Mouse (Mus musculus): ENCODE measurements around the gene Shroom3.

Shroom3 gene

DNA sequence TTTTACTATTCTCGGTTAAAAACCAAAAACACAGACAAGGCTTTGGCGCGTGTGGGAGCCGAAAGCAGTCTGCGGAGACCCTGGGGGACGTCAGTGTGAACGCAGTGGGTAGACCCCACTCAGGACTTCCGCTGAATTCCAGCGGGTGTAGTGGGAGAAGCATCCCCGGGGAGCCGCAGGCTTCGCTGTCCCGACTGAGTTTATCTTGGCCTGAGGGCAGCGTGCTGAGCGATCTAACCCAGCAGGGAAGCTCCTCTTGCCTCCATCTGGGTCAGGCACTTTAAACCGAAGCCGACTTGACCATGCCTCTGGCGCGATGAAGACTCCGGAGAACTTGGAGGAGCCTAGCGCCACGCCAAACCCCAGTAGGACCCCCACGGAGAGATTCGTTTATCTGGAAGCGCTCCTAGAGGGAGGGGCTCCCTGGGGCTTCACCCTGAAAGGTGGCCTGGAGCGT is at the start of gene Shroom3:
Gene Shroom3, plus strand, starts transcription at position 85 of the 457 bp plus-strand sequence.
- no peak for DNase-seq (ENCODE audit: low spot score in 2 of 2)

DNA sequence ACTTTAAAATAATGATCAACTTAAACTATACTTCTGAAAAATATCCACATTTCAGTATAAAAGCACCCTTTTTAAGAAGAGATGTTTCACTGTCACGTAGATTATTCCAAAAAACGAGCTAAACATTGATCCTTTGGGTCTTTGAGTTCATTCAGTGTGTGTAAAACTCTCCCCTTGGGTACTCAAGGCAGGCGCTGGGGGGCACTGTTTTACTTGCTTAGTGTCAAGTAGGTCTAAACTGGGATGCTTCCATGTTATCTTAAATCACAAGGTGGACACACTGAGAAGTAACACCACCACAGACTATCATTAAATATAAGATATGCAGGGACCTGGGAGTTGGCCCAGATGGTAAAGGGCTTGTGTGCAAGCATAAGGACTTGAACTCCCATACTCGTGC is 49.7 kb upstream of the Shroom3 start:
- no peak for DNase-seq (ENCODE audit: low spot score in 2 of 2)

DNA sequence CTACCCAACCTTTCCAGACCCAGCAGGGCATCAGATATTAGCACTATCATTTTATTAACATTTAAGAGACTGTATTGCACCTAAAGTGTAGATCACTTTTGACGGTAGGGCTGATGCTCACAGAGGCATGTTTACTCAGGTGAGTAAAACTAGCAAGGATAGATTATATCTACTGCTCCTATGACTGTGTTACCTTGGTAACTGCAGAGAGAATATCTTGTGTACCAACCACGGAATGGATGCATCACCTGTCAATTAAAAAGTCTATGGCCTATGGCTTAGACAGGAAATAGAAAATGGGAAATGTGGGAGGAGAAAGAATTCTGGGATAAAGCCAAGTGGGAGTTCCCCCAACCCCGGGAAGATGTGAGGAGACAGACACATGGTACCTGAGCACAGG is 48.3 kb upstream of the Shroom3 start:
- DNase-seq (ENCODE audit: low spot score in 2 of 2), result no peak

DNA sequence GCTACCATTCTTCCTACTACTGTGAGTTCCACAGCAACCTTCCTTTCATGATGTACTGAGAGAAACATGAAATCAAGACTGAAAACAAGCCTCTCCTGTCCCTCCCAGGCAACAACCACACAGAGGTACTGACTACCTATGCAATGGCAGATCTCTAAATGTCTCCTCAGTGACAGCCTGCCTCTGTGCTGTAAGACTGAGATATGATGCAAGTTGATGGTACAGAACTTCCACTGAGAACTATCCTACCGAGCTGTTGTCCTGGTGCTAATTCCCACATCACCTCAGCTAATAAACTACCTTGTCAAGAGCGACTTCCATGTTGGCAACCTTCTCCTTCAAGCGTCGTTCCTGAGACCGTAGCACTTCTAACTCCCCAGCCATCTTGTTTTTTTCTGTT is 47.3 kb upstream of the Shroom3 start:
- no peak for DNase-seq (ENCODE audit: low spot score in 2 of 2)

DNA sequence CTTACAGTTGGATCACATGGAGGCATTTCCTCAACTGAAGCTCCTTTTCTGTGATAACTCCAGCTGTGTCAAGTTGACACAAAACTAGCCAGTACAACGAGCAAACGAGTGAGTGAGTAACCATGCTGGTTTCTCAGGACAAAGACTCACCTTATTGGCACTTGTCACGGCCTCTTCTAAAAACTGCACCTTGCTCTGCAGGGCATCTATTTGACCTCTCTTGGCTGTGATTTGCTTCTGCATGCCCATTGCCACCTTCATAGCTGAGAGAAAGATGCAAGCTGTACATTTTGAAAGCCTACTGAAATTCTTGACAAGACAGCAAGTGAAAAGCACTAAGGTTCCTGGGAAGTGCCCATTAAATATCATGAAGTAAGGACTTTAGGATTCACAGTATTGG is 42.4 kb upstream of the Shroom3 start:
- no peak for DNase-seq (ENCODE audit: low spot score in 2 of 2)

DNA sequence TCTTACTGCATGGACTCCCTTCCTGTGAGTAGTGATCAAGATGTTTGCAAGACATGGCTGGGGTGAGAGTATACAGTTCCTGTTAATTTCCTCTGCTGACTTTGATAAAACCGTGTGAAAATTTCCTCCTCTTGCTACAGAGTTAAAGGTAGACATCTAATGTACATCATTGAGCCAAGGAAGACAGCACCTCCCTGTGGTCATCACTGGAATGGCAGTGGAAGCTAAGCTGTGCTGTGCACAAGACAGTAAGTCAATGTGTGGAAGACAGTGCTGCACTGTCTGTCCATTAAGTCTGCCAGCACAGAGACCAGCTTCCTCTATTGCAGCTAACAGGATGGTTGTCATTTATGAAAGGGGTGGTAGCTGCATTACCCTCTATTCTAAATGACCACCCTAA is 27.0 kb upstream of the Shroom3 start:
- peak in 1 of 2 experiments; percentile 56 for DNase-seq (ENCODE audit: low spot score in 2 of 2)

DNA sequence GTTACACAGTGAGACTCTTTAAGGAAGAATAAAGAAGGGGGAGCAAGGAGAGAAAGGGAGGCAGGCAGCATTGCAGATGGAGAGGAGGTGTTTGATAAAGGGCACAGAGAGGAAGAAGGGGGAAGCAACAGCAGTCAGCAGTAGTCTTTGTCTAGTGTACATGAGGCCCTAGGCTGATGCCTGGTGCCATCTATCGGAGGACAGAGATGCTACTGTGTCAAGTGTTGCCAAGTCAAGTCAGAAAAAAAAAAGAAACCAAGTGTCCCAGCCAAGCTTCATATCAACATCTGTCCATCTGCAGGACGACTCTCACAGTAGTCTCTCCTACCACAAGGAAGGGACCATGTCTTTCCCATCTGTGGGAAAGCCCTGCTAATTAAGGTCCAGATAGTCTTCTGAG is 18.9 kb upstream of the Shroom3 start:
- no peak for DNase-seq (ENCODE audit: low spot score in 2 of 2)

DNA sequence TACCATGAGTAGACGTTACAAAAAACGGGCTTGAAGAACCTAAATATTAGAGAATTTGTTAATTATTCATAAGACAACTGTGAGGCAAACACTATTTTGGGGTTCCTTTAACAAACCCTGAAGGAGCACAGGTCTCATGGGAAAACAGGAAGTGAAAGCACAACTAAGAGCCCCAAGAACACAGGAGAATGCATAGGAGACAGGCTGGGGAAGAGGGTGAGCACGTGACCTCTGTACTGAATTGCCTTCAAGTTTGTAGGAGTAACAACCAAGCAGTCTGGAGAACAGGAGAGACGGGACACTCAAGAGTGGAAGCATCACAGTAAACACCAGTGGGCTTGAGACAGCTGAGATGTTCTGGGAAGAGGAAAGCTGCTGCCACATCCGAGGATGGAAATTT is 16.4 kb upstream of the Shroom3 start:
- DNase-seq (ENCODE audit: low spot score in 2 of 2), result no peak

DNA sequence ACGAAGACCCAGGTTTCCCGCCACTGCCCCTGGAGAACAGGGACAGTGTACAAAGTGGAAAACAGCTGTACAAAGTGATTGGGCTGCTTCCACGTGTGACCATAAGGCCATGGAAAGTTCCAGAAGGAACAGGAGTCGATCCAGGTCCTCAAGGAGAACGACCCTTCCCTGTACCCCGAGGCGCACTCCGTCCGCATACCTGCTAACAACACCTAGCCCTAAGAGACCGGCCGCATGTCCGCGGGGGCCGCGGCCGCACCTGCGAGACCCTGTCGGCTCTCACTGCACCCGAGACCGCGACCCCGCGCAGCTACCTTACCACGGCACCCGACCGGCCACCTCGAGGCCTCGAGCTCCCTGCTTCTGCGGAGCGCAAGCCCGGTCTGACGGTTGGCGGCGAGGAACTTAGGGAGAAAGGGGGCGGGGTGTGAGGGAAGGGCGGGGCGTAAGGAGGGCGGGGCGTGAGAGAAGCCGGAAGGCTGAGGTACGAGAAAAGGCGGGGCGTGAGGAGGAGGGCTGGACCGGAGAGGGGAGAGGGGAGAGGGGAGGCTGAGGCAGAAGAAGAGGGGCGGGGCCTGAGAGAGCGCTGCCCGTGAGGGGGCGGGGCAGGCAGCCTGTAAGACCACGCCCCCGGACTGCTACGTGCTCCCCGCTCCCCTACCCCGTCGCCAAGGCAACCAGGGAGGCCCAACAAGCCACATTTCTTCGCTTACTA is 8.2 kb upstream of the Shroom3 start, which contains the start of gene Ccdc158:
Gene Ccdc158, minus strand, starts transcription at position 413 of the 715 bp plus-strand sequence.
- DNase-seq (ENCODE audit: low spot score in 2 of 2), result peak; percentile 24

DNA sequence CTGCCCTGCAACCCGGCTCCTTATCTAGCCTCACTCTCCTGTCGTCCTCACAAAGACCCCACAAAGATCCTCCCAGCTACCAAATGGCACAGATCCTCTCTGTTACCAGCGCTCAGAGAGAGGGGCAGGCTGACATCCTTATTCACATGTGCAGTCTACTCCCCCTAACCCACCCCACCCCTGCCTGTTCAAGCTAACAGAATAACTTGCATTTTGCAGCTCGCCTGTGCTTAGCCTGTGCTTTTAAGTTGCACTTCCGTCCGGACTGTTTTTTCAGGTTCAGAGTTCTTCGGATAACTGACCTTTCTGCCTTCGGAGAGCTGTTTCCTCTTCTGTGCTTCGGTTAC is 7.7 kb upstream of the Shroom3 start:
- no peak for DNase-seq (ENCODE audit: low spot score in 2 of 2)

DNA sequence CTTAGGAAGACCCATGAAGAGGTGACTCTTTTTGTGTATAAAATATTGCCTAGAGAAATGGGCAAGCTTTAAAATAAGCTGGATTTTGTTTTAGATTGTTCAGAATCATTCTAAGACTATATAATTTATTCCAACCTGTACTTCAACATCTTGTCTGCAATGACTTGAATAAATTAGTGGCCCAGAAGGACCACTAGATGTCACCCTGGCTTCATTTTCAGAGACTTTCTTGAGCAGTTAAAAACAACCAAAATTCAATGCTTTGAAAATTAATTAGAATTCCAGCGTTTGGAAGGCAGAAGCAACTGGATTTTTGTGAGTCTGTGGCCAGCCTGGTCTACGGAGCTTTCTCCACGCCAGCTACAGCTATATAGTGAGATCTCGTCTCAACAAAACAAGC is 3.8 kb upstream of the Shroom3 start:
- DNase-seq (ENCODE audit: low spot score in 2 of 2), result peak in 1 of 2 experiments; percentile 27

DNA sequence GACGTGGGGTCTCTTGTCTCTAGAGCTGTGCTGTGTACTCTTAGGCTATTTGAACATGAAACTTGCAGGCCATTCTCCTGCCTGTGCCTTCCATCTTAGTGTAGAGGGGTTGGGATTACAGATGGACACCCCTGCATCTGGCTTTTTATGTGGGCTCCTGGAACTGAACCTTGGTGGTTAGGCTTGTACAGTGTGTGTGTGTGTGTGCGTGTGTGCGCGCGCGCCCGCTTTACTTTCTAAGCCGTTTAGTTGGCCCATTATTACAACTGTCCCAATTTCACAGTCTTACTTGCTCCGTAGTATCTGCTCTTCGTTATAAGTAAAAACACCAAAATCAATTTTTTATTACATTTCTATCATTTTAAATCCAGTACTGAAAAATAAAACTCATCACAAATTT is 1.4 kb upstream of the Shroom3 start:
- no peak for DNase-seq (ENCODE audit: low spot score in 2 of 2)

DNA sequence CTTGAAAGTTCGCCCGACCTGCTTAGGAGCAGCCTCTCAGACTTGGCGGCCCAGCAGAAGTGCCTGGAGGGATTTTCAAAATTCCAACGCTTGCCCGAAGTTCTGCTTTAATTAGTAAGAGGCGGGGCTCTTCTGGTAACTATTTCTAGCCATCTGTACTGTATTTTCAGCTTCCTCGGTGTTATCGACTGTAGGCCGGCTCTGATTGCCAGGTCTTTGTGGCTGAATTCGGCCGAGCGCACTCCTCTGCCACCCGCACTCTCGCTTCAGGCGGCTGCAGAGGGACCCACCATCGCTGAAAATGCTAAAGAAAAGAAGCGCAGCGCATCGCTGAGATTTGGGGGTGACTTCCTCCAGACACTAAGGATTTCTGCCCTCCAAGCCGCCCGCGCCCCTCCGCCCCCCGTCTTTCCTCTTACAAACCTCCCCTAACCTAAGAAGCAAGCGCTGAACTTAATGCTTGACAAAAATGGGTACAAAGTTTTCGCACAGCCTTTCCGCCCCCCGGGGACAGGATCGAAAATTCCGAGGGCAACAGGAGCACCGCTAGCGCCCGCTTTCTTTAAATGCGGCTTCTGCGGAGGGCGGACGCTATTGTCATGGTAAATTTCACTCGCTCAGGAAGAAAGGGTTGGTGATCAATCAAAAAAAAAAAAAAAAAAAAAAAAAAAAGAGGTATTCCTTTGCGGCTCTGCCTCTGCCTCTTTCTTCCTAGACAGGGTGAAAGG is 450 bp upstream of the Shroom3 start:
- DNase-seq (ENCODE audit: low spot score in 2 of 2), result peak in 1 of 2 experiments; percentile 18

DNA sequence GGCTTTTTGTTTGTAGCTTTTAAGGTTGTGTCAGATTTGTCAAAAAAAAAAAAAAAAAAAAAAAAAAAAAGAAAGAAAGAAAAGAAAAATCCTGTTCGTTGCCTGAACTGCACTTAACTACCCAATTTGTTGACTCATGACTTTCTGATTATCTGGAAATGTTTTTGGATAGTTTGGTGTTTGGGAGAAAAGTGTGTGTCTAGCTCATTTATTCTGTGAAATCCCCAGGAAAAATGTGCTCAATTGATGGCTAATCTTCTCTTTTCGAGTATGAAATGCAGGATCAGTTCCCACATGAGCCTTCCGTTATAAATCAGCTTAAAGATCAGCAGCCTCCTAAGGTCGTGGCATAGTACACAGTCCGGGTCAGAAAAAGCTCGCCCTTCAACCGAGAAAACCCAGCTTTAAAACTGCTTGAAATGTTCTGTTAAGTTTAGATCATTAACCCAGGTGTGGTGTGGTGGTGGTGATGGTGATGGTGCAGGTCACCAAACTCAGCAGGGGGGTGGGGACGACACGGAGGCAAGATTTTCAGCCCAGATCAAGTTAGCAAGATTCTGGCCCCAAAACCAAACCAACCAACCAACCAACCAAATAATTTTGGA is 738 bp downstream of the Shroom3 start:
- DNase-seq (ENCODE audit: low spot score in 2 of 2), result no peak

DNA sequence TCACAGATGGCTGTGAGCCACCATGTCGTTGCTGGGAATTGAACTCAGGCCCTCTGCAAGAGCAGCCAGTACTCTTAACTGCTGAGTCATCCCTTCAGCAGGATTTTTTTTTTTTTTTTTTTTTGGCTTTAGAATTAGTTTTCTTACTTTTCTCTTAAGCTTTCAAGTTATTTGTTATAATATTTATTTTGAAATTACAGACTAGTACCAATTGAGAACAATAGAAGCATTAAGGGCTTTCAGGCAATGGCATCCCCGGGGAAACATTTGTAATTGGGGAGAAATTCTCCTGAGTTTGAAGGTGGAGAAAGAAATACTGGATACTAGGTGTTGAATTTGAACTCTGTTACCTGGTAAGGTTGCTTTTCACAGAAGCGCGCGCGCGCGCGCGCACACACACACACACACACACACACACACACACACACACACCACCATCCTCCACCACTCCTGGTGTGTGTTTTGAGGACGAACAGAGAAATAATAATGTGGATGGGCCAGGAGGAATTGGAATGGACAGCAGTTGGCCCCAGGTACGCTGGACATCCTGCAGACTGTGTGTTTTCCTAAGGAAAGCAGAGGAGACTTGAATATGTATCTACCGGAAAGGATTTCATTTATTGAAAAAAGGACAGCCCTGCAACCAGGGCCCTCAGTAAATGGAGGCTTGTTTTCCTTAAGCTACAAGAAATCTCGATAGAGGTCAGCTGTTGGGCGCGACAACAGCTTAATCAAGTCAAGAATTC is 1.7 kb downstream of the Shroom3 start:
- no peak for DNase-seq (ENCODE audit: low spot score in 2 of 2)

DNA sequence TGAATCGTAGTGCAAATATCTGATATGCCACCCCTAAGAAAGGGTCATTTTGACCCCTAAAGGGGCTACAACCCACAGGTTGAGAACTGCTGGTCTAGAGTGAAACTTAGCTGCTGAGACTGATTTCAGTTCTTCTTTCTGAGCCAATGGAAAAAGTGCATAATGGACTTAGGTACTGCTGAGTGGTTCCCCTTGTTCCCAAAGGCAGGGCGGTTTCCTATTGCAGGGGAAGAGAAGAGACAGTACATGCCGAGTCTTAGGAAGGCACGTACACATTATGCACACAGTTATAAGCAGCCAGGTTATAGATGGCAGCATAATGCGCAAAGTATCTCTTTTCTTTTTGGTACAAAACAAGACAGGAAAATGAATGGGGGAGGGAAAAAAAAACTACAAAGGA is 4.9 kb downstream of the Shroom3 start:
- no peak for DNase-seq (ENCODE audit: low spot score in 2 of 2)

DNA sequence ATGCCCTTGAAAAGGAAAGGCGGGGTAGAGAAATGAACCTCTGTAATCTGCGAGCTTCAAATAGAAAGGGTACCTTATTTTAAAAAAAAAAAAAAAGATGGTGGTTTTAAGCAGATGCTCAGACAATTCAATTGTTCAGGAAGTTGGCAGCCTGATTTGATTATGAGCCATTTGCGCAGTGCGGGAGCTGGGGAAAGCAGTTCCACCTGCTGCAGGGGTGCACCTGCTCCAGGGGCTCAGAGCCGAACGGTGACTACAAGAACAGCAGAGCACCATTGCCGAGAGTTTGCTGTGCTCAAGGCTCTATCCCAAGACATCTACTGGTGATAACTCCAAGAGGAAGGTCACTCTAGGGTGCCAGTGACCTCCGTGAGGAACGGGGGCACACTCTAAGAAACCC is 5.3 kb downstream of the Shroom3 start:
- DNase-seq (ENCODE audit: low spot score in 2 of 2), result no peak

DNA sequence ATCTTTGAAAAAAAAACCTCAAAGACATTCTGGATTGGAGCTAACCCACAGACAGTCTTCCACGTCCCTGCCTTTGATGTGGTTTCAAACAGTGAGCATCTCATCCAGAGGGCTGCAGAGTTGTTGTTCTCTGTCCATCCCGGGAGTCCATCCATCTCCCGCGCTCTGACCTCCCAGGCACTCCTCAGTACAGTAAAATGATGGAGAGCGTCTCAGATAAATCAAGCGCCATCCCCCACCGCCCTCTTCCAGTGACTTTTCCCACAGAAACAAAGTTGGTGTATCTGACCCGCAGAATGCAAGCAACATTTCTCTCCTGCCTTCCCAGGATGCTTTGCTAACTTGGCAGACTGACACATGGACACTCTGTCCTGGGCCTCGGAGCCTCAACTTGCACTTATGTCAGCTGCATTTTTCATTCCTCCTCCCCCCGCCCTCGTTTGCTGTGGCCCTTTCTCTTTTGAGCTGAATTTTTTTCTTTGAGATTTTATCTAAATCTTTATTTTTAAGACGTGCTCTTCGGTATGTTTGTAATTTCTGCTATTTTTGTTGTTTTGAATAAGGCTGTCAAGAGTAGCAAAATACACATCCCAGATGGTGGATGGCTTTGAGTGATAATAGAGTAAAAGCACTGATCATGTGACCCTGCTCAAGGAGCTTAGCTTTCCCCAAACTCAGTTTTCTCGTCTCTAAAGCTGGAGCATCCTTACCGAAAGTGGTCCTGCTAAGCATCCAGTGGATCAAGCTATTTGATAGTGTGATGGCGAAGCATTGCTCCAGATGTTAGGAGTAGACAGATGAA is 9.2 kb downstream of the Shroom3 start:
- DNase-seq (ENCODE audit: low spot score in 2 of 2), result no peak

DNA sequence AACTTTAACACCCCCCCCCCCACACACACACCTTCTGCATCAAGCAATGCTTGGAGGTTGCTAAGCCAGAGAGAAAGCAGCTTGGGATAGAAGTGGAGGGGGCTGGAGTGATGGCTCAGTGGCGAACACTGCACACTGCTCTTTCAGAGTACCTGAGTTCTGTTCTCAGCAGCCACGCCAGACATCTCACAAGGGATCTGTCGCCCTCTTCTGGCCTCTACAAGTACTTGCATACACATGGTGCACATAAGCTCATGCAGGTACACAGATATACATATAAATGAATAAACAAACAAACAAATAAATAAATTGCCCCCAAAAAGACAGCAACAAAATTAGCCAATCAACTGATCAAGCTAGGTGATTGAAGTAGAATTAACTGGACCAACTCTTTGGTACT is 10.5 kb downstream of the Shroom3 start:
- DNase-seq (ENCODE audit: low spot score in 2 of 2), result no peak

DNA sequence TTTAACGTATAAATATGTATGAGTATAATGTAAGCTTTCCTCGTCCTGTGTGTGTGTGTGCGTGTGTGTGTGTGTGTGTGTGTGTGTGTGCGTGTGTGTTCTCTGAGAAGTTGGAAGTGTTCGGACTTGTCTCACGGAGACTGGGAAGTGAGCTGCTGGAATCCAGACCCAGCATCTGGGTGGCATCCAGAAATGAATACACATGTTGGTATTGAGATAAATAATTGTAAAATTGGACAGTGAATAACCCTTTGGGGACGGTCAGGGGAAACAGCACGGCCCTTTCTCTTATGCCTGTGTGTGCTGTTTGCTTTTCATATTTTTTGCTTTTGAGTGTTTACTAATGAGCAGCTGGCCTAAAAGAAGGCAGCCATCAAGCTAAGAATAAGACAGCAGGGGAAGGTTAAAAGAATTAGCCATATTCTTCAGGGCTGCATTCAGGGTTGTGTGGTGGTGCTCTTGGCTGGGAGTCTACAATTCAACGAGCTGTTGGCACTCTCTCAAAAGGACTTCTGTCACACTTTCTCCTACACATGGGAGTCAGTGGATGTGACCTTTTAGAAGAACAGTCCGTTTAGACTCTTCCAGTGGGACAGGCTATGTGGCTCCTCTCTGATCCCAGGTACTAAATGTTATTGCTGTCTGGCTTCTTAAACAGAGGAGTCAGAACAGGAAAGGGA is 11.2 kb downstream of the Shroom3 start:
- no peak for DNase-seq (ENCODE audit: low spot score in 2 of 2)

All from heart, adult 9 months (tissue).